Comparison of ENCODE assay signal across 11 mouse cellular contexts in the genomic region with DNA sequence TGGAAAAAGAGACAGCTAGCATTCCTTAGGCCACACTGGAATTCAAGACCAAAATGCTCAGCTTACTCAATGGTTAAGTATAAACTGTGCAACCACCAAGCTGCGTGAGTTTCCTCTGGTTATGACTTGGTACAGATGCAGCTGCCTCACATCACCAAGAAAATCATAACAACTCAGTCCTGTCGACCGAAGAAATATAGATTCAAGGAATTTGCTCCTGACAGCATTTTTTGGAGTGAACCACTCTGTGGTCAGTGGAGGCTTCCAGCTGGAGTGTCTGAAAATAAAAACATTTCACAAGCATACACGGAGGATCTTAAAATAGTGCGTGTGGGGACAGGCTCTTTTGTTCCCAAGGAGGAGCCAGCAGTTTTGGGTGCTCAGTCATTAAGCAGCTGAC.
A peak's percentile ranks its signal among the peaks of the same experiment; 100 is the strongest.
DNase-seq lines count a peak whose midpoint lies in the region; ATAC-seq and TF ChIP-seq lines count a peak whose summit lies in the region.
"Had no signal": no experiment of that assay in that cellular context is flagged by ENCODE, and none has a peak within 500 bp of the region (broad histone marks: within the 10 kb centered on the region; RNA-seq: fewer than 3 reads in every experiment).

No protein-coding gene starts in this region.

- no peak overlapping the region for H3K9ac ChIP-seq in heart, embryonic 16.5 days (ENCODE audit: low read length)
- H3K9ac ChIP-seq in lung, embryonic 16.5 days (ENCODE audit: low read length) = no peak overlapping the region
- H3K9ac ChIP-seq: forebrain, embryonic 15.5 days had no signal

- TF ChIP-seq CTCF in gastrocnemius, adult 2 months (IDR thresholded peaks at IDR 0.05) = no peak

- H3K27me3 ChIP-seq in heart, embryonic 16.5 days (ENCODE audit: control insufficient read depth, insufficient read depth, low read length) = no peaks in the 10 kb centered on the region
- no peaks in the 10 kb centered on the region for H3K27me3 ChIP-seq in lung, embryonic 16.5 days (ENCODE audit: control insufficient read depth, insufficient read depth, low read depth, low read length)
- H3K27me3 ChIP-seq: forebrain, embryonic 15.5 days had no signal

- no peak overlapping the region; the same call in 1 of the 2 replicates for H3K27ac ChIP-seq in gastrocnemius, adult 2 months
- peak overlapping the region; percentile 37; the same call in 1 of the 2 replicates for H3K27ac ChIP-seq in heart, embryonic 16.5 days (ENCODE audit: low read length)
- peak overlapping the region; percentile 51; the same call in 1 of the 2 replicates for H3K27ac ChIP-seq in lung, embryonic 16.5 days (ENCODE audit: low read length)
- H3K27ac ChIP-seq: forebrain, embryonic 15.5 days; midbrain, embryonic 10.5 days had no signal

- peak overlapping the region; percentile 15; the same call in 1 of the 2 replicates for H3K4me2 ChIP-seq in heart, embryonic 16.5 days (ENCODE audit: low read depth, low read length)
- H3K4me2 ChIP-seq in lung, embryonic 16.5 days (ENCODE audit: low read depth, low read length) = no peak overlapping the region
- H3K4me2 ChIP-seq: forebrain, embryonic 15.5 days had no signal

- no peak for ATAC-seq in heart, embryonic 16.5 days (replicated peaks; ENCODE audit: extremely low read depth, insufficient read depth, low FRiP score)
- ATAC-seq in lung, embryonic 16.5 days (ENCODE audit: low read depth) = peak; percentile 97
- ATAC-seq in CD4-positive, CD25-positive, alpha-beta regulatory T cell, adult 4 months = no peak
- ATAC-seq: forebrain, embryonic 15.5 days had no signal

- intact Hi-C loops in gastrocnemius, adult 2 months (cut with DNase I) = no loop called here
- intact Hi-C loops in gastrocnemius, postnatal 36 days (cut with DNase I) = no loop called here

- H3K4me3 ChIP-seq in gastrocnemius, adult 2 months = peak overlapping the region; percentile 34
- no peak overlapping the region for H3K4me3 ChIP-seq in heart, embryonic 16.5 days (ENCODE audit: low read length)
- no peak overlapping the region for H3K4me3 ChIP-seq in lung, embryonic 16.5 days (ENCODE audit: low read length)
- H3K4me3 ChIP-seq: forebrain, embryonic 15.5 days; midbrain, embryonic 10.5 days had no signal

- H3K4me1 ChIP-seq in heart, embryonic 16.5 days (ENCODE audit: control insufficient read depth, insufficient read depth, low read length) = no peaks in the 10 kb centered on the region; the same call in 1 of the 2 replicates
- H3K4me1 ChIP-seq in lung, embryonic 16.5 days (replicated peaks; ENCODE audit: control insufficient read depth, insufficient read depth, low read length) = no peaks in the 10 kb centered on the region
- H3K4me1 ChIP-seq: midbrain, embryonic 10.5 days had no signal

- no peaks in the 10 kb centered on the region for H3K9me3 ChIP-seq in heart, embryonic 16.5 days (replicated peaks; ENCODE audit: control insufficient read depth, low read length)
- H3K9me3 ChIP-seq in lung, embryonic 16.5 days (ENCODE audit: control insufficient read depth, low read length) = no peaks in the 10 kb centered on the region
- H3K9me3 ChIP-seq: forebrain, embryonic 15.5 days; midbrain, embryonic 10.5 days had no signal

- WGBS in heart, embryonic 16.5 days = 55% methylated on average over 5 of the region's 5 CpGs
- 47% methylated on average over 5 of the region's 5 CpGs for WGBS in lung, embryonic 16.5 days

- H3K36me3 ChIP-seq in heart, embryonic 16.5 days (ENCODE audit: control insufficient read depth, insufficient read depth) = no peaks in the 10 kb centered on the region
- H3K36me3 ChIP-seq in lung, embryonic 16.5 days (ENCODE audit: control insufficient read depth, insufficient read depth, low read length) = no peaks in the 10 kb centered on the region
- H3K36me3 ChIP-seq: forebrain, embryonic 15.5 days; midbrain, embryonic 10.5 days had no signal

- no peak for DNase-seq in gastrocnemius, adult 2 months
- DNase-seq in gastrocnemius, postnatal 36 days = no peak
- DNase-seq in NIH3T3 (ENCODE audit: low read depth) = peak; percentile 3
- no peak for DNase-seq in c-Kit-positive CD71-positive TER-119-positive erythroid progenitor cells, embryonic 14.5 days (ENCODE audit: low spot score)
- DNase-seq in adrenal gland, adult 18-20 months (ENCODE audit: low spot score in 2 of 2) = no peak
- DNase-seq: left cerebral cortex, postnatal 4 days had no signal
